Mouse (Mus musculus): ENCODE data around the gene Pctp.

Gene Pctp

GRCm38 (mm10) chr11:90007791-90008531 is 5.3 kb upstream of the Pctp start:
- DNase-seq (ENCODE audit: low spot score in 2 of 2): no peak

GRCm38 (mm10) chr11:90006111-90006510 is 3.4 kb upstream of the Pctp start:
- DNase-seq (ENCODE audit: low spot score in 2 of 2): no peak

GRCm38 (mm10) chr11:90003386-90003785 is 692 bp upstream of the Pctp start:
- DNase-seq (ENCODE audit: low spot score in 2 of 2): no peak

- no peak for DNase-seq (ENCODE audit: low spot score in 2 of 2)
Observed at GRCm38 (mm10) chr11:90002987-90003348, 274 bp upstream of the Pctp start.

- no peak for DNase-seq (ENCODE audit: low spot score in 2 of 2)
Observed at GRCm38 (mm10) chr11:90001396-90002230, 1.1 kb downstream of the Pctp start.

GRCm38 (mm10) chr11:90000666-90001065 is 2.0 kb downstream of the Pctp start:
- DNase-seq (ENCODE audit: low spot score in 2 of 2): no peak

GRCm38 (mm10) chr11:89998996-89999770 is 3.5 kb downstream of the Pctp start:
- no peak for DNase-seq (ENCODE audit: low spot score in 2 of 2)

GRCm38 (mm10) chr11:89996856-89997255 is 5.8 kb downstream of the Pctp start:
- DNase-seq (ENCODE audit: low spot score in 2 of 2): no peak

- DNase-seq (ENCODE audit: low spot score in 2 of 2): no peak
Observed at GRCm38 (mm10) chr11:89996406-89996805, 6.3 kb downstream of the Pctp start.

GRCm38 (mm10) chr11:89995596-89995995 is 7.1 kb downstream of the Pctp start:
- DNase-seq (ENCODE audit: low spot score in 2 of 2): no peak

GRCm38 (mm10) chr11:89994706-89995105 is 8.0 kb downstream of the Pctp start:
- DNase-seq (ENCODE audit: low spot score in 2 of 2): no peak

GRCm38 (mm10) chr11:89991661-89992060 is 11.0 kb downstream of the Pctp start:
- no peak for DNase-seq (ENCODE audit: low spot score in 2 of 2)

GRCm38 (mm10) chr11:89988936-89989589 is 13.6 kb downstream of the Pctp start:
- DNase-seq (ENCODE audit: low spot score in 2 of 2): peak; percentile 49 to 74

- no peak for DNase-seq (ENCODE audit: low spot score in 2 of 2)
Observed at GRCm38 (mm10) chr11:89986516-89986915, 16.2 kb downstream of the Pctp start.

GRCm38 (mm10) chr11:89985200-89986187 is 17.2 kb downstream of the Pctp start:
- no peak for DNase-seq (ENCODE audit: low spot score in 2 of 2)

- no peak for DNase-seq (ENCODE audit: low spot score in 2 of 2)
Observed at GRCm38 (mm10) chr11:89984436-89984835, 18.3 kb downstream of the Pctp start.

- DNase-seq (ENCODE audit: low spot score in 2 of 2): no peak
Observed at GRCm38 (mm10) chr11:89982918-89983317, 19.8 kb downstream of the Pctp start.

GRCm38 (mm10) chr11:89980106-89980505 is 22.6 kb downstream of the Pctp start:
- no peak for DNase-seq (ENCODE audit: low spot score in 2 of 2)

- DNase-seq (ENCODE audit: low spot score in 2 of 2): no peak
Observed at GRCm38 (mm10) chr11:89978914-89979818, 23.5 kb downstream of the Pctp start.
